Mouse (Mus musculus) neural tube, embryonic 12.5 days (tissue): ENCODE results near the gene Etv1. TPM values are rescaled to one million over a fixed set of nuclear protein-coding genes. Genes with fewer than 3 reads are reported as not detected.

Experiments
- ATAC-seq: fragments of 200-750 bp; cut with Nextera tagmentation; 2 replicates; pipeline ENCODE4 v1.8.0; 2017; ENCODE audit warnings: low read depth, mild to moderate bottlenecking, moderate TSS enrichment, moderate library complexity; ENCODE audit not compliant: low FRiP score
- H3K27ac ChIP-seq: fragments of 300-500 bp; sonication (generic); 2 replicates; pipeline ENCODE4 v1.5.1; 2016
- H3K27me3 ChIP-seq: fragments of 300-500 bp; sonication (generic); replicated peaks from 2 replicates; pipeline ENCODE4 v1.6.1; 2016; ENCODE audit warnings: mild to moderate bottlenecking
- H3K36me3 ChIP-seq: fragments of 300-500 bp; sonication (generic); 2 replicates; pipeline ENCODE4 v1.6.1; 2016; ENCODE audit warnings: mild to moderate bottlenecking
- H3K4me1 ChIP-seq: fragments of 300-500 bp; sonication (generic); 2 replicates; pipeline ENCODE4 v1.6.1; 2016
- H3K4me2 ChIP-seq: fragments of 300-500 bp; sonication (generic); replicated peaks from 2 replicates; pipeline ENCODE4 v1.6.1; 2016; ENCODE audit warnings: mild to moderate bottlenecking
- H3K4me3 ChIP-seq: fragments of 300-500 bp; sonication (generic); 2 replicates; pipeline ENCODE4 v1.5.1; 2016
- H3K9ac ChIP-seq: fragments of 300-500 bp; sonication (generic); 2 replicates; pipeline ENCODE4 v1.6.1; 2016; ENCODE audit warnings: mild to moderate bottlenecking
- H3K9me3 ChIP-seq: fragments of 300-500 bp; sonication (generic); 2 replicates; pipeline ENCODE4 v1.6.1; 2016; ENCODE audit warnings: mild to moderate bottlenecking
- WGBS: fragments of 180-500 bp; shearing (Covaris S2); methylation state at CpG from one replicate; pipeline ENCODE4 v1.1.7; 2016; 5-methylcytosine and 5-hydroxymethylcytosine counted together
- polyA plus RNA-seq: library from polyadenylated mRNA; unstranded; fragments of >200 nt; fragmentation: Nextera tagmentation; extraction: Ambion mirVana; gene quantifications from 2 replicates; pipeline ENCODE4 v1.2.1, GENCODE M21; 2016

Etv1 gene
- polyA plus RNA-seq, 1 experiment from 2014 or later: 21.0 TPM

GRCm38 (mm10) chr12:38784221-38784620, 5.0 kb downstream of the Etv1 start:
- H3K9ac ChIP-seq: no peak overlapping the region
- H3K27ac ChIP-seq: no peak overlapping the region
- H3K4me2 ChIP-seq: no peak overlapping the region
- ATAC-seq: no peak
- no peak overlapping the region for H3K4me3 ChIP-seq
- no peaks in the 10 kb centered on the region for H3K9me3 ChIP-seq
- no peaks in the 10 kb centered on the region; the same call in 1 of the 2 replicates for H3K4me1 ChIP-seq
- no peaks in the 10 kb centered on the region for H3K27me3 ChIP-seq
- 8% methylated on average over 1 of the region's 1 CpGs for WGBS
- no peaks in the 10 kb centered on the region for H3K36me3 ChIP-seq

GRCm38 (mm10) chr12:38786571-38786970, 7.4 kb downstream of the Etv1 start:
- H3K4me3 ChIP-seq: no peak overlapping the region
- H3K27ac ChIP-seq: no peak overlapping the region
- no peak overlapping the region for H3K4me2 ChIP-seq
- 90% methylated on average over 4 of the region's 4 CpGs for whole genome bisulfite sequencing
- no peaks in the 10 kb centered on the region for H3K4me1 ChIP-seq
- ATAC-seq: no peak
- no peaks in the 10 kb centered on the region for H3K36me3 ChIP-seq
- no peak overlapping the region for H3K9ac ChIP-seq
- no peaks in the 10 kb centered on the region for H3K27me3 ChIP-seq
- H3K9me3 ChIP-seq: no peaks in the 10 kb centered on the region

GRCm38 (mm10) chr12:38787704-38788103, 8.5 kb downstream of the Etv1 start:
- no peak overlapping the region for H3K27ac ChIP-seq
- WGBS: 75% methylated on average over 3 of the region's 3 CpGs
- no peaks in the 10 kb centered on the region for H3K4me1 ChIP-seq
- ATAC-seq: no peak
- H3K4me2 ChIP-seq: no peak overlapping the region
- H3K9me3 ChIP-seq: no peaks in the 10 kb centered on the region
- no peak overlapping the region for H3K4me3 ChIP-seq
- no peaks in the 10 kb centered on the region for H3K27me3 ChIP-seq
- H3K9ac ChIP-seq: no peak overlapping the region
- H3K36me3 ChIP-seq: no peaks in the 10 kb centered on the region

- H3K9me3 ChIP-seq: no peaks in the 10 kb centered on the region
These were observed 9.4 kb downstream of the Etv1 start for GRCm38 (mm10) chr12:38788621-38789020.

GRCm38 (mm10) chr12:38789789-38790355, 10.7 kb downstream of the Etv1 start:
- 94% methylated on average over 10 of the region's 10 CpGs for WGBS
- Histone ChIP-seq H3K4me2 (no peak overlapping the region), H3K36me3 (no peaks in the 10 kb centered on the region), H3K27ac (no peak overlapping the region), H3K9me3 (no peaks in the 10 kb centered on the region), H3K27me3 (no peaks in the 10 kb centered on the region), H3K4me1 (no peaks in the 10 kb centered on the region), H3K4me3 (no peak overlapping the region), H3K9ac (no peak overlapping the region)
- no peak for ATAC-seq

More at GRCm38 (mm10) chr12:38788621-38789020, 9.4 kb downstream of the Etv1 start:
- Histone ChIP-seq H3K27ac (no peak overlapping the region), H3K9ac (no peak overlapping the region), H3K4me2 (no peak overlapping the region), H3K36me3 (no peaks in the 10 kb centered on the region), H3K4me1 (no peaks in the 10 kb centered on the region), H3K27me3 (no peaks in the 10 kb centered on the region), H3K4me3 (no peak overlapping the region)
- no peak for ATAC-seq
- WGBS: 52% methylated on average over 6 of the region's 6 CpGs

- no peak overlapping the region for H3K9ac ChIP-seq
- 79% methylated on average over 4 of the region's 4 CpGs for WGBS
- H3K4me1 ChIP-seq: no peaks in the 10 kb centered on the region
- no peak for ATAC-seq
- no peak overlapping the region for H3K27ac ChIP-seq
- no peak overlapping the region for H3K4me3 ChIP-seq
- no peak overlapping the region for H3K4me2 ChIP-seq
- no peaks in the 10 kb centered on the region for H3K27me3 ChIP-seq
- H3K36me3 ChIP-seq: no peaks in the 10 kb centered on the region
- H3K9me3 ChIP-seq: no peaks in the 10 kb centered on the region
These were observed 13.9 kb downstream of the Etv1 start for GRCm38 (mm10) chr12:38793076-38793475.

- H3K27me3 ChIP-seq: no peaks in the 10 kb centered on the region
- no peak overlapping the region for H3K4me2 ChIP-seq
- H3K36me3 ChIP-seq: no peaks in the 10 kb centered on the region
- H3K27ac ChIP-seq: no peak overlapping the region
- no peaks in the 10 kb centered on the region for H3K9me3 ChIP-seq
- no peak overlapping the region for H3K4me3 ChIP-seq
- 40% methylated on average over 2 of the region's 2 CpGs for WGBS
- ATAC-seq: 0 out of 2 replicates have a peak, but pooled peaks have one; percentile 33
- no peaks in the 10 kb centered on the region for H3K4me1 ChIP-seq
- no peak overlapping the region for H3K9ac ChIP-seq
These were observed 14.5 kb downstream of the Etv1 start for GRCm38 (mm10) chr12:38793697-38794096.

- Histone ChIP-seq H3K27me3 (no peaks in the 10 kb centered on the region), H3K9me3 (no peaks in the 10 kb centered on the region), H3K4me2 (no peak overlapping the region), H3K36me3 (no peaks in the 10 kb centered on the region), H3K4me1 (no peaks in the 10 kb centered on the region), H3K27ac (no peak overlapping the region), H3K9ac (no peak overlapping the region), H3K4me3 (no peak overlapping the region)
- no peak for ATAC-seq
- WGBS: 56% methylated on average over 5 of the region's 5 CpGs
These were observed 27.9 kb downstream of the Etv1 start for GRCm38 (mm10) chr12:38807031-38807430.

GRCm38 (mm10) chr12:38812392-38812791, 33.2 kb downstream of the Etv1 start:
- Histone ChIP-seq H3K4me1 (no peaks in the 10 kb centered on the region), H3K27me3 (no peaks in the 10 kb centered on the region), H3K9me3 (no peaks in the 10 kb centered on the region), H3K27ac (no peak overlapping the region), H3K4me3 (no peak overlapping the region), H3K4me2 (no peak overlapping the region), H3K9ac (no peak overlapping the region), H3K36me3 (no peaks in the 10 kb centered on the region)
- no peak for ATAC-seq
- 76% methylated on average over 6 of the region's 6 CpGs for WGBS

GRCm38 (mm10) chr12:38814010-38814786, 35.0 kb downstream of the Etv1 start:
- 85% methylated on average over 6 of the region's 6 CpGs for WGBS
- ATAC-seq: no peak
- H3K27me3 ChIP-seq: no peaks in the 10 kb centered on the region

GRCm38 (mm10) chr12:38816235-38816634, 37.1 kb downstream of the Etv1 start:
- no peak for ATAC-seq
- H3K9ac ChIP-seq: no peak overlapping the region
- 55% methylated on average over 3 of the region's 3 CpGs for WGBS

More at GRCm38 (mm10) chr12:38814010-38814786, 35.0 kb downstream of the Etv1 start:
- H3K27ac ChIP-seq: no peak overlapping the region
- no peaks in the 10 kb centered on the region for H3K9me3 ChIP-seq
- no peak overlapping the region for H3K4me3 ChIP-seq
- H3K4me1 ChIP-seq: no peaks in the 10 kb centered on the region
- H3K9ac ChIP-seq: no peak overlapping the region
- no peak overlapping the region for H3K4me2 ChIP-seq
- no peaks in the 10 kb centered on the region for H3K36me3 ChIP-seq

GRCm38 (mm10) chr12:38818320-38818719, 39.1 kb downstream of the Etv1 start:
- no peak overlapping the region for H3K9ac ChIP-seq
- H3K4me1 ChIP-seq: no peaks in the 10 kb centered on the region
- H3K36me3 ChIP-seq: no peaks in the 10 kb centered on the region
- H3K4me3 ChIP-seq: no peak overlapping the region
- H3K9me3 ChIP-seq: no peaks in the 10 kb centered on the region
- H3K27ac ChIP-seq: no peak overlapping the region
- H3K27me3 ChIP-seq: no peaks in the 10 kb centered on the region
- WGBS: 85% methylated on average over 2 of the region's 2 CpGs
- ATAC-seq: no peak
- H3K4me2 ChIP-seq: no peak overlapping the region

More at GRCm38 (mm10) chr12:38816235-38816634, 37.1 kb downstream of the Etv1 start:
- no peak overlapping the region for H3K4me2 ChIP-seq
- H3K9me3 ChIP-seq: no peaks in the 10 kb centered on the region
- no peaks in the 10 kb centered on the region for H3K4me1 ChIP-seq
- H3K27me3 ChIP-seq: no peaks in the 10 kb centered on the region
- no peaks in the 10 kb centered on the region for H3K36me3 ChIP-seq
- no peak overlapping the region for H3K27ac ChIP-seq
- H3K4me3 ChIP-seq: no peak overlapping the region
